In the genomic region with DNA sequence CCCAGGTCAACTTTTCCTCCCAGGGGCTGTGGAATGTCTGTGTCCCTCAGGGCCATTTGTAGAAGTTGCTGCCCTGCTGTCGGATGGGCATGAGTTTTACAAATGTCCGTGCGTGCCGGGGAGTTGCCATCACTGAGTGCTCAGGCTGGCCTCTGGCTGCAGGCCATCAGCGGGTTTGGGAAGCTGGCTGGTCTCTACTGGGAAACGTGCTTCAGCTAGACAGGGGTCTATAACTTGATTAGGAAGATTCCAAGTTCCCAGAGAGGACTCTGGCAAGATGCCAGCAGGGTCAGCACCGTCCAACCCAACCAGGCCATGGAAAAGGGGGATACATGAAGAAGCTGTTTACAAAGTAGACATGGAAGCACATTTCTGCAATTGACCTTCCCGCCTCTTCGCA, we compare ENCODE assay signal across 17 mouse cellular contexts.
"Had no signal": no experiment of that assay in that cellular context is flagged by ENCODE, and none has a peak within 500 bp of the region (broad histone marks: within the 10 kb centered on the region; RNA-seq: fewer than 3 reads in every experiment).

No protein-coding gene starts in this region.

- H3K27ac ChIP-seq: kidney, postnatal 0 days; layer of hippocampus, adult 2 months; limb, embryonic 12.5 days; limb, embryonic 15.5 days; liver, embryonic 14.5 days; midbrain, embryonic 10.5 days; midbrain, embryonic 13.5 days; neural tube, embryonic 13.5 days; stomach, embryonic 15.5 days had no signal

- DNase-seq: layer of hippocampus, adult 9-11 months; liver, postnatal 0 days; retina, postnatal 1 day; right cerebral cortex, postnatal 25 days; spleen, adult 18-20 months; thymus, postnatal 25 days had no signal

- H3K4me3 ChIP-seq: layer of hippocampus, adult 2 months; limb, embryonic 12.5 days; limb, embryonic 15.5 days; megakaryocyte, embryonic 14.5 days; midbrain, embryonic 10.5 days; midbrain, embryonic 13.5 days; myocyte; neural tube, embryonic 13.5 days; stomach, embryonic 15.5 days had no signal
